Mouse (Mus musculus) neural tube, embryonic 12.5 days (tissue): ENCODE data around the gene Vmn1r82. TPM values are rescaled to one million over a fixed set of nuclear protein-coding genes. Genes with fewer than 3 reads are reported as not detected.

ENCODE experiments used
- ATAC-seq: fragments of 200-750 bp; cut with Nextera tagmentation; 2 replicates; pipeline ENCODE4 v1.8.0; 2017; ENCODE audit warnings: low read depth, mild to moderate bottlenecking, moderate TSS enrichment, moderate library complexity; ENCODE audit not compliant: low FRiP score
- H3K27ac ChIP-seq: fragments of 300-500 bp; sonication (generic); 2 replicates; pipeline ENCODE4 v1.5.1; 2016
- H3K27me3 ChIP-seq: fragments of 300-500 bp; sonication (generic); replicated peaks from 2 replicates; pipeline ENCODE4 v1.6.1; 2016; ENCODE audit warnings: mild to moderate bottlenecking
- H3K36me3 ChIP-seq: fragments of 300-500 bp; sonication (generic); 2 replicates; pipeline ENCODE4 v1.6.1; 2016; ENCODE audit warnings: mild to moderate bottlenecking
- H3K4me1 ChIP-seq: fragments of 300-500 bp; sonication (generic); 2 replicates; pipeline ENCODE4 v1.6.1; 2016
- H3K4me2 ChIP-seq: fragments of 300-500 bp; sonication (generic); replicated peaks from 2 replicates; pipeline ENCODE4 v1.6.1; 2016; ENCODE audit warnings: mild to moderate bottlenecking
- H3K4me3 ChIP-seq: fragments of 300-500 bp; sonication (generic); 2 replicates; pipeline ENCODE4 v1.5.1; 2016
- H3K9ac ChIP-seq: fragments of 300-500 bp; sonication (generic); 2 replicates; pipeline ENCODE4 v1.6.1; 2016; ENCODE audit warnings: mild to moderate bottlenecking
- H3K9me3 ChIP-seq: fragments of 300-500 bp; sonication (generic); 2 replicates; pipeline ENCODE4 v1.6.1; 2016; ENCODE audit warnings: mild to moderate bottlenecking
- WGBS: fragments of 180-500 bp; shearing (Covaris S2); methylation state at CpG from one replicate; pipeline ENCODE4 v1.1.7; 2016; 5-methylcytosine and 5-hydroxymethylcytosine counted together
- polyA plus RNA-seq: library from polyadenylated mRNA; unstranded; fragments of >200 nt; fragmentation: Nextera tagmentation; extraction: Ambion mirVana; gene quantifications from 2 replicates; pipeline ENCODE4 v1.2.1, GENCODE M21; 2016

Gene Vmn1r82
- not detected in 2 replicates for polyA plus RNA-seq

GRCm38 (mm10) chr7:12300130-12300529 lies at the start of gene Vmn1r82:
Gene Vmn1r82 (plus strand): TSS chr7:12300430.
- H3K9me3 ChIP-seq: peaks cover 10% of the 10 kb centered on the region; the same call in 1 of the 2 replicates
- H3K9ac ChIP-seq: no peak within 1 kb of the TSS
- no peaks in the 10 kb centered on the region for H3K27me3 ChIP-seq
- H3K27ac ChIP-seq: no peak within 1 kb of the TSS
- 64% methylated on average over 2 of the region's 2 CpGs for WGBS
- H3K4me3 ChIP-seq: no peak within 1 kb of the TSS
- no peaks in the 10 kb centered on the region for H3K36me3 ChIP-seq
- no peaks in the 10 kb centered on the region for H3K4me1 ChIP-seq
- ATAC-seq: no peak
- H3K4me2 ChIP-seq: no peak within 1 kb of the TSS

- no peak for ATAC-seq
- H3K4me2 ChIP-seq: no peak within 1 kb of the TSS
- no peaks in the 10 kb centered on the region for H3K27me3 ChIP-seq
- peaks cover 26% of the 10 kb centered on the region; the same call in 1 of the 2 replicates for H3K9me3 ChIP-seq
- 80% methylated on average over 1 of the region's 1 CpGs for WGBS
- no peaks in the 10 kb centered on the region for H3K36me3 ChIP-seq
- H3K27ac ChIP-seq: no peak within 1 kb of the TSS
- H3K9ac ChIP-seq: no peak within 1 kb of the TSS
- no peak within 1 kb of the TSS for H3K4me3 ChIP-seq
- H3K4me1 ChIP-seq: no peaks in the 10 kb centered on the region
These were observed 32.1 kb upstream of the Vmn1r82 start, which contains the start of gene Vmn1r81 for GRCm38 (mm10) chr7:12268169-12268568. Gene Vmn1r81 (minus strand): TSS chr7:12268269.

- Histone ChIP-seq H3K4me1 (no peaks in the 10 kb centered on the region), H3K4me3 (no peak within 1 kb of the TSS), H3K4me2 (no peak within 1 kb of the TSS), H3K27me3 (no peaks in the 10 kb centered on the region), H3K9me3 (peaks cover 18% of the 10 kb centered on the region), H3K27ac (no peak within 1 kb of the TSS), H3K9ac (no peak within 1 kb of the TSS), H3K36me3 (no peaks in the 10 kb centered on the region)
- no peak for ATAC-seq
- WGBS: 85% methylated on average over 2 of the region's 2 CpGs
These were observed 29.2 kb downstream of the Vmn1r82 start, which contains the start of gene Vmn1r83 for GRCm38 (mm10) chr7:12329381-12329780. Gene Vmn1r83 (minus strand): TSS chr7:12329481.

Other genes starting within 250 kb of the Vmn1r82 start
- not detected in 2 replicates for gene Vmn1r78, start 150.2 kb upstream of the Vmn1r82 start, polyA plus RNA-seq
- not detected in 2 replicates for gene Vmn1r79, start 129.2 kb upstream of the Vmn1r82 start, polyA plus RNA-seq
- gene Vmn1r80, start 111.1 kb upstream of the Vmn1r82 start, polyA plus RNA-seq: not detected in 2 replicates
- not detected in 2 replicates for gene Vmn1r81, start 32.2 kb upstream of the Vmn1r82 start, polyA plus RNA-seq
- not detected in 2 replicates for gene Vmn1r83, start 29.1 kb downstream of the Vmn1r82 start, polyA plus RNA-seq
- gene Vmn1r84, start 68.8 kb downstream of the Vmn1r82 start, polyA plus RNA-seq: 0.05 TPM in 1 of 2 replicates, not detected in the other
- 4.9 and 5.3 TPM in 2 replicates for gene Zfp551, start 122.3 kb downstream of the Vmn1r82 start, polyA plus RNA-seq
- gene Zfp606, start 177.9 kb downstream of the Vmn1r82 start, polyA plus RNA-seq: 42.3 and 47.6 TPM in 2 replicates
- gene 2900092C05Rik, start 212.1 kb downstream of the Vmn1r82 start, polyA plus RNA-seq: not detected in 2 replicates